Mouse (Mus musculus) hindbrain, embryonic 12.5 days (tissue): Measurements from ENCODE around the gene Tmem231. TPM values are rescaled to one million over a fixed set of nuclear protein-coding genes. Genes with fewer than 3 reads are reported as not detected.

Source experiments
- ATAC-seq: fragments of 200-750 bp; cut with Nextera tagmentation; 2 replicates; pipeline ENCODE4 v1.8.0; 2017; ENCODE audit warnings: moderate TSS enrichment; ENCODE audit not compliant: low FRiP score
- H3K27ac ChIP-seq: fragments of 300-500 bp; sonication (generic); 2 replicates; pipeline ENCODE4 v1.5.1; 2016; ENCODE audit warnings: mild to moderate bottlenecking
- H3K27me3 ChIP-seq: fragments of 300-500 bp; sonication (generic); 2 replicates; pipeline ENCODE4 v1.6.1; 2016; ENCODE audit warnings: mild to moderate bottlenecking
- H3K36me3 ChIP-seq: fragments of 300-500 bp; sonication (generic); 2 replicates; pipeline ENCODE4 v1.6.1; 2016; ENCODE audit warnings: mild to moderate bottlenecking
- H3K4me1 ChIP-seq: fragments of 300-500 bp; sonication (generic); 2 replicates; pipeline ENCODE4 v1.6.1; 2016
- H3K4me2 ChIP-seq: fragments of 300-500 bp; sonication (generic); replicated peaks from 2 replicates; pipeline ENCODE4 v1.6.1; 2016; ENCODE audit warnings: mild to moderate bottlenecking
- H3K4me3 ChIP-seq: fragments of 300-500 bp; sonication (generic); 2 replicates; pipeline ENCODE4 v1.5.1; 2016; ENCODE audit warnings: mild to moderate bottlenecking
- H3K9ac ChIP-seq: fragments of 300-500 bp; sonication (generic); 2 replicates; pipeline ENCODE4 v1.6.1; 2016; ENCODE audit warnings: mild to moderate bottlenecking, moderate library complexity
- H3K9me3 ChIP-seq: fragments of 300-500 bp; sonication (generic); replicated peaks from 2 replicates; pipeline ENCODE4 v1.6.1; 2016; ENCODE audit warnings: mild to moderate bottlenecking
- WGBS: fragments of 180-500 bp; shearing (Covaris S2); methylation state at CpG from one replicate; pipeline ENCODE4 v1.1.7; 2016; 5-methylcytosine and 5-hydroxymethylcytosine counted together
- polyA plus RNA-seq: library from polyadenylated mRNA; unstranded; fragments of >200 nt; fragmentation: Nextera tagmentation; extraction: Ambion mirVana; gene quantifications from 2 replicates; pipeline ENCODE4 v1.2.1, GENCODE M21; 2016

Gene Tmem231
- polyA plus RNA-seq, 1 experiment from 2014 or later = 20.4 TPM

GRCm38 (mm10) chr8:111963091-111963490, 29.4 kb upstream of the Tmem231 start:
- Histone ChIP-seq H3K4me3 (no peak overlapping the region), H3K36me3 (peaks cover 11% of the 10 kb centered on the region; the same call in 1 of the 2 replicates), H3K4me1 (0 out of 2 replicates have a peak, but pooled peaks cover 2% of the 10 kb centered on the region), H3K4me2 (no peak overlapping the region), H3K27me3 (no peaks in the 10 kb centered on the region), H3K27ac (no peak overlapping the region), H3K9me3 (no peaks in the 10 kb centered on the region), H3K9ac (no peak overlapping the region)
- no peak for ATAC-seq
- WGBS = 64% methylated on average over 10 of the region's 10 CpGs

- Histone ChIP-seq H3K9me3 (no peaks in the 10 kb centered on the region), H3K27me3 (no peaks in the 10 kb centered on the region), H3K36me3 (peaks cover 16% of the 10 kb centered on the region; the same call in 1 of the 2 replicates), H3K4me2 (no peak overlapping the region), H3K4me3 (no peak overlapping the region), H3K4me1 (0 out of 2 replicates have a peak, but pooled peaks cover 2% of the 10 kb centered on the region), H3K27ac (no peak overlapping the region), H3K9ac (no peak overlapping the region)
- WGBS = 78% methylated on average over 1 of the region's 1 CpGs
- ATAC-seq = no peak
These were observed 28.9 kb upstream of the Tmem231 start for GRCm38 (mm10) chr8:111962589-111962988.

GRCm38 (mm10) chr8:111961330-111961729, 27.6 kb upstream of the Tmem231 start:
- no peak for ATAC-seq
- H3K27me3 ChIP-seq = no peaks in the 10 kb centered on the region
- 0 out of 2 replicates have a peak, but pooled peaks cover 2% of the 10 kb centered on the region for H3K4me1 ChIP-seq
- no peak overlapping the region for H3K27ac ChIP-seq
- H3K4me2 ChIP-seq = no peak overlapping the region
- H3K9ac ChIP-seq = no peak overlapping the region
- H3K4me3 ChIP-seq = no peak overlapping the region
- 75% methylated on average over 3 of the region's 3 CpGs for WGBS
- no peaks in the 10 kb centered on the region for H3K9me3 ChIP-seq
- H3K36me3 ChIP-seq = peaks cover 28% of the 10 kb centered on the region

GRCm38 (mm10) chr8:111960591-111961321, 27.1 kb upstream of the Tmem231 start:
- 66% methylated on average over 15 of the region's 15 CpGs for WGBS
- Histone ChIP-seq H3K4me1 (0 out of 2 replicates have a peak, but pooled peaks cover 2% of the 10 kb centered on the region), H3K9ac (no peak overlapping the region), H3K36me3 (peaks cover 32% of the 10 kb centered on the region), H3K4me3 (no peak overlapping the region), H3K27me3 (no peaks in the 10 kb centered on the region), H3K9me3 (no peaks in the 10 kb centered on the region), H3K27ac (no peak overlapping the region), H3K4me2 (no peak overlapping the region)
- ATAC-seq = no peak

GRCm38 (mm10) chr8:111957231-111957630, 23.6 kb upstream of the Tmem231 start:
- H3K27ac ChIP-seq = no peak overlapping the region
- H3K4me2 ChIP-seq = no peak overlapping the region
- H3K4me3 ChIP-seq = no peak overlapping the region
- no peaks in the 10 kb centered on the region for H3K9me3 ChIP-seq
- H3K4me1 ChIP-seq = no peaks in the 10 kb centered on the region
- no peak overlapping the region for H3K9ac ChIP-seq
- no peaks in the 10 kb centered on the region for H3K27me3 ChIP-seq
- ATAC-seq = no peak
- H3K36me3 ChIP-seq = peaks cover 62% of the 10 kb centered on the region
- 91% methylated on average over 2 of the region's 2 CpGs for WGBS

GRCm38 (mm10) chr8:111955879-111956278, 22.2 kb upstream of the Tmem231 start:
- Histone ChIP-seq H3K4me2 (no peak overlapping the region), H3K27ac (no peak overlapping the region), H3K36me3 (peaks cover 69% of the 10 kb centered on the region), H3K9ac (no peak overlapping the region), H3K9me3 (no peaks in the 10 kb centered on the region), H3K4me3 (no peak overlapping the region), H3K27me3 (no peaks in the 10 kb centered on the region), H3K4me1 (no peaks in the 10 kb centered on the region)
- ATAC-seq = no peak
- 88% methylated on average over 4 of the region's 5 CpGs for WGBS

GRCm38 (mm10) chr8:111954844-111955594, 21.3 kb upstream of the Tmem231 start:
- 85% methylated on average over 4 of the region's 4 CpGs for WGBS
- Histone ChIP-seq H3K9me3 (no peaks in the 10 kb centered on the region), H3K4me1 (no peaks in the 10 kb centered on the region), H3K4me2 (no peak overlapping the region), H3K4me3 (no peak overlapping the region), H3K36me3 (peaks cover 72% of the 10 kb centered on the region), H3K27ac (no peak overlapping the region), H3K27me3 (no peaks in the 10 kb centered on the region), H3K9ac (no peak overlapping the region)
- ATAC-seq = no peak

GRCm38 (mm10) chr8:111951936-111952335, 18.3 kb upstream of the Tmem231 start:
- ATAC-seq = no peak
- WGBS = 93% methylated on average over 5 of the region's 5 CpGs
- no peak overlapping the region for H3K4me3 ChIP-seq

GRCm38 (mm10) chr8:111951317-111951716, 17.6 kb upstream of the Tmem231 start:
- 98% methylated on average over 7 of the region's 7 CpGs for WGBS
- ATAC-seq = no peak
- no peaks in the 10 kb centered on the region for H3K27me3 ChIP-seq
- H3K27ac ChIP-seq = no peak overlapping the region
- H3K4me1 ChIP-seq = no peaks in the 10 kb centered on the region
- peaks cover 70% of the 10 kb centered on the region for H3K36me3 ChIP-seq
- no peak overlapping the region for H3K4me2 ChIP-seq
- H3K4me3 ChIP-seq = no peak overlapping the region
- no peaks in the 10 kb centered on the region for H3K9me3 ChIP-seq
- no peak overlapping the region for H3K9ac ChIP-seq

More at GRCm38 (mm10) chr8:111951936-111952335, 18.3 kb upstream of the Tmem231 start:
- H3K9me3 ChIP-seq = no peaks in the 10 kb centered on the region
- H3K27ac ChIP-seq = no peak overlapping the region
- no peak overlapping the region for H3K9ac ChIP-seq
- H3K4me2 ChIP-seq = no peak overlapping the region
- no peaks in the 10 kb centered on the region for H3K27me3 ChIP-seq
- H3K4me1 ChIP-seq = no peaks in the 10 kb centered on the region
- H3K36me3 ChIP-seq = peaks cover 71% of the 10 kb centered on the region

- Histone ChIP-seq H3K9me3 (no peaks in the 10 kb centered on the region), H3K36me3 (peaks cover 71% of the 10 kb centered on the region)
- 91% methylated on average over 3 of the region's 3 CpGs for WGBS
These were observed 17.2 kb upstream of the Tmem231 start for GRCm38 (mm10) chr8:111950846-111951245.

GRCm38 (mm10) chr8:111947954-111948353, 14.3 kb upstream of the Tmem231 start:
- 94% methylated on average over 8 of the region's 8 CpGs for WGBS
- no peaks in the 10 kb centered on the region for H3K27me3 ChIP-seq
- ATAC-seq = no peak
- no peaks in the 10 kb centered on the region for H3K9me3 ChIP-seq
- H3K36me3 ChIP-seq = peaks cover 71% of the 10 kb centered on the region
- H3K27ac ChIP-seq = no peak overlapping the region
- no peak overlapping the region for H3K4me3 ChIP-seq
- no peaks in the 10 kb centered on the region for H3K4me1 ChIP-seq
- no peak overlapping the region for H3K9ac ChIP-seq
- no peak overlapping the region for H3K4me2 ChIP-seq

More at GRCm38 (mm10) chr8:111950846-111951245, 17.2 kb upstream of the Tmem231 start:
- Histone ChIP-seq H3K4me3 (no peak overlapping the region), H3K27me3 (no peaks in the 10 kb centered on the region), H3K4me1 (no peaks in the 10 kb centered on the region), H3K4me2 (no peak overlapping the region), H3K27ac (no peak overlapping the region), H3K9ac (no peak overlapping the region)
- no peak for ATAC-seq

GRCm38 (mm10) chr8:111947144-111947543, 13.5 kb upstream of the Tmem231 start:
- no peaks in the 10 kb centered on the region for H3K9me3 ChIP-seq
- H3K27ac ChIP-seq = no peak overlapping the region
- no peaks in the 10 kb centered on the region for H3K27me3 ChIP-seq
- WGBS = 86% methylated on average over 2 of the region's 2 CpGs
- H3K4me1 ChIP-seq = peaks cover 1% of the 10 kb centered on the region
- no peak overlapping the region for H3K9ac ChIP-seq
- H3K36me3 ChIP-seq = peaks cover 70% of the 10 kb centered on the region
- no peak overlapping the region for H3K4me2 ChIP-seq
- ATAC-seq = no peak
- H3K4me3 ChIP-seq = no peak overlapping the region
